Mouse (Mus musculus): ENCODE measurements around the gene Efcab8. TPM values are rescaled to one million over a fixed set of nuclear protein-coding genes. Genes with fewer than 3 reads are reported as not detected.
"Not testable (repeated sequence)": the region's sequence is repeated elsewhere in the genome, so short reads cannot be mapped to it uniquely, and the experiment has no call there.

The Efcab8 gene
- polyA plus RNA-seq, 1 experiment from 2014 or later: 0.83 TPM

- in situ Hi-C loops (cut with MboI; ENCODE audit: low pct_unique_long_range_greater_than_20kb): no loop called here
- CTCF ChIA-PET: interaction anchor here (1.1 to 1.3 kb wide), 2 partner anchors 10 to 12 kb away, joined by 3 read pairs; no protein-coding TSS in a partner anchor
- POLR2A ChIA-PET: interaction anchor here (0.6 kb wide), 1 partner anchor 71 kb away, joined by 3 read pairs; no protein-coding TSS in a partner anchor
- H3K27me3 ChIP-seq: no peaks in the 10 kb centered on the region
- DNase-seq (ENCODE audit: low read depth, low spot score) (no peak), ATAC-seq (no peak)
- no peak for TF ChIP-seq CTCF (IDR thresholded peaks at IDR 0.05)
Measured at GRCm38 (mm10) chr2:153775472-153775871, 4.3 kb upstream of the Efcab8 start.

GRCm38 (mm10) chr2:153778638-153779362 lies 931 bp upstream of the Efcab8 start:
- ChIA-PET POLR2A (no interaction called here), CTCF (no interaction called here)
- in situ Hi-C loops (cut with MboI; ENCODE audit: low pct_unique_long_range_greater_than_20kb): no loop called here
- TF ChIP-seq CTCF (IDR thresholded peaks at IDR 0.05): no peak
- H3K27me3 ChIP-seq: no peaks in the 10 kb centered on the region
- no peak for ATAC-seq
- no peak for DNase-seq (ENCODE audit: low read depth, low spot score)

GRCm38 (mm10) chr2:153781181-153781580 lies 1.4 kb downstream of the Efcab8 start:
- CTCF ChIA-PET: interaction anchor here (1.7 kb wide), 1 partner anchor 23 kb away, joined by 4 read pairs; no protein-coding TSS in a partner anchor
- TF ChIP-seq CTCF (IDR thresholded peaks at IDR 0.05): no peak
- in situ Hi-C loops (cut with MboI; ENCODE audit: low pct_unique_long_range_greater_than_20kb): no loop called here

DNA sequence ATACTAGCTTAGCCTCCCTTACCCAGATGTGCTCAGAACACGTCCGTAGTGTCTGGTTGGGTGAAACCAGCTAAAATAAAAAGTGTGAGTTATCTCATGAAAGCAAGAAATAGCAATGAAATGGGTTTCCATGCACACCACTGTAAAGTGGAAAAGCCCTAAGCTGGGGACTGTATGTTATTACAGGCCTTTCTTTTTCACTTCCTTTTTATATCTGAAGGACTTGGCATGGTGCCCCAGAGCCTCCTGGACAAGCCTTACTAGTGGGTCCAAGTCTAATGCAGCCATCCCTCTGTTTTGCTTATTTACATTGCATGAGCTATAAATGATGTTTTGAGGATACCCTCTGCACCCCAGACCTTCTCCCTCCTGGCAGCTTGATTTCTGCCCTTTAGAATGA lies 4.9 kb downstream of the Efcab8 start:
- no peak for ATAC-seq
- no peak for TF ChIP-seq CTCF (IDR thresholded peaks at IDR 0.05)
- ChIA-PET POLR2A (no interaction called here), CTCF (interaction anchor here (1.8 kb wide), 1 partner anchor 14 kb away, joined by 4 read pairs; no protein-coding TSS in a partner anchor)
- H3K27me3 ChIP-seq: no peaks in the 10 kb centered on the region
- no peak for DNase-seq (ENCODE audit: low read depth, low spot score)
- in situ Hi-C loops (cut with MboI; ENCODE audit: low pct_unique_long_range_greater_than_20kb): no loop called here

More at GRCm38 (mm10) chr2:153781181-153781580, 1.4 kb downstream of the Efcab8 start:
- no peaks in the 10 kb centered on the region for H3K27me3 ChIP-seq
- POLR2A ChIA-PET: no interaction called here
- ATAC-seq (no peak), DNase-seq (ENCODE audit: low read depth, low spot score) (no peak)

DNA sequence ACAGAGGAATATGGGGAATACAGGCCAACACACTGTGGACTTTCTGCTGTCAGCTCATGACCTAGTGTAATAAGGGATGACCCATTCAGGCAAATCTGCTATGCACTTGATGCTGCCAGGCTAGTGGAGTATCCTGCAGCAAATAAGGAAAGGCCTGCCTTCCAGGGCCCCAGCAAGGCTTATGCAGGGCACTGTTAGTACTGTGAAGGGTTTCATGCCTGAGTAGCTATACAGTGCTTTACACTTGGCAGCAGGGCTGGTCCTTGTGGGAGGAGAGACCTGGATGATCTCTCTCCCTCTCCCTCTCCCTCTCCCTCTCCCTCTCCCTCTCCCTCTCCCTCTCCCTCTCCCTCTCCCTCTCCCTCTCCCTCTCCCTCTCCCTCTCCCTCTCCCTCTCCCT lies 13.6 kb downstream of the Efcab8 start:
- no peak for TF ChIP-seq CTCF (IDR thresholded peaks at IDR 0.05)
- POLR2A ChIA-PET: no interaction called here

GRCm38 (mm10) chr2:153795090-153795489 lies 15.4 kb downstream of the Efcab8 start:
- ChIA-PET POLR2A (no interaction called here), CTCF (interaction anchor here (0.8 kb wide), 1 partner anchor 13 kb away, joined by 3 read pairs; no protein-coding TSS in a partner anchor)
- DNase-seq (ENCODE audit: low read depth, low spot score): no peak
- in situ Hi-C loops (cut with MboI; ENCODE audit: low pct_unique_long_range_greater_than_20kb): no loop called here
- no peak for TF ChIP-seq CTCF (IDR thresholded peaks at IDR 0.05)
- no peak for ATAC-seq
- H3K27me3 ChIP-seq: no peaks in the 10 kb centered on the region

More for the DNA sequence above, 13.6 kb downstream of the Efcab8 start:
- H3K27me3 ChIP-seq: no peaks in the 10 kb centered on the region
- ATAC-seq (no peak), DNase-seq (ENCODE audit: low read depth, low spot score) (no peak)
- in situ Hi-C loops (cut with MboI; ENCODE audit: low pct_unique_long_range_greater_than_20kb): no loop called here
- CTCF ChIA-PET: no interaction called here

- H3K27me3 ChIP-seq; DNase-seq (ENCODE audit: low read depth, low spot score); in situ Hi-C loops (cut with MboI; ENCODE audit: low pct_unique_long_range_greater_than_20kb); POLR2A ChIA-PET; ATAC-seq: not testable (repeated sequence)
- CTCF ChIA-PET: interaction anchor here (1.6 kb wide), 1 partner anchor 32 kb away, joined by 4 read pairs; no protein-coding TSS in a partner anchor
Measured at GRCm38 (mm10) chr2:153807464-153807863, 27.7 kb downstream of the Efcab8 start.

- DNase-seq (ENCODE audit: low read depth, low spot score) (no peak), ATAC-seq (no peak)
- no peaks in the 10 kb centered on the region for H3K27me3 ChIP-seq
- ChIA-PET CTCF (interaction anchor here (1.1 to 1.6 kb wide), 2 partner anchors 14 to 32 kb away, joined by 3 to 4 read pairs; no protein-coding TSS in a partner anchor), POLR2A (no interaction called here)
- no peak for TF ChIP-seq CTCF (IDR thresholded peaks at IDR 0.05)
- in situ Hi-C loops (cut with MboI; ENCODE audit: low pct_unique_long_range_greater_than_20kb): no loop called here
Measured at GRCm38 (mm10) chr2:153808146-153808545, 28.4 kb downstream of the Efcab8 start.

- in situ Hi-C loops (cut with MboI; ENCODE audit: low pct_unique_long_range_greater_than_20kb): no loop called here
- no peak for DNase-seq (ENCODE audit: low read depth, low spot score)
- no peak for TF ChIP-seq CTCF (IDR thresholded peaks at IDR 0.05)
- no peak for ATAC-seq
- ChIA-PET POLR2A (no interaction called here), CTCF (interaction anchor here (1.1 to 1.6 kb wide), 2 partner anchors 14 to 31 kb away, joined by 3 to 4 read pairs; no protein-coding TSS in a partner anchor)
- H3K27me3 ChIP-seq: no peaks in the 10 kb centered on the region
Measured at GRCm38 (mm10) chr2:153808841-153809240, 29.1 kb downstream of the Efcab8 start.

DNA sequence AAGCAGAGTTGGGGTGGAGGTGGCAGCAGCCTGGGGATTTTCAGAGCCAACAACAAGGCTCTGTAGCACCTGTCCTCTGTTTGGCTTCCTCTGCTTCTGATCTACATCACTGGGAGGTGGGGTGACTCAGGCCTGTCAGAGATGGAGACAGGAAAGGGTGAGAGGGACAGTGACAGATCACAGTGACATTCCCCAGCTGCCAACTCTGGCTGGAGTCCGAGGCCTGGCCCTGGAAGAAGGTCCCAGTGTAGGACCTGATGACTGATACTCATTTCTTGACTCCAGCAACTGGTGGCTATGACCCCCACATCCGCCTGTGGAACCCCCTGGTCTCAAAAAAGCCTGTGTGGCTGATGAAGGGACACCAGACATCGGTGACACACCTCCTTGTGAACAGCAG lies 30.2 kb downstream of the Efcab8 start:
- ATAC-seq: no peak
- ChIA-PET CTCF (no interaction called here), POLR2A (no interaction called here)
- no peak for DNase-seq (ENCODE audit: low read depth, low spot score)
- no peaks in the 10 kb centered on the region for H3K27me3 ChIP-seq
- TF ChIP-seq CTCF (IDR thresholded peaks at IDR 0.05): no peak
- in situ Hi-C loops (cut with MboI; ENCODE audit: low pct_unique_long_range_greater_than_20kb): no loop called here

DNA sequence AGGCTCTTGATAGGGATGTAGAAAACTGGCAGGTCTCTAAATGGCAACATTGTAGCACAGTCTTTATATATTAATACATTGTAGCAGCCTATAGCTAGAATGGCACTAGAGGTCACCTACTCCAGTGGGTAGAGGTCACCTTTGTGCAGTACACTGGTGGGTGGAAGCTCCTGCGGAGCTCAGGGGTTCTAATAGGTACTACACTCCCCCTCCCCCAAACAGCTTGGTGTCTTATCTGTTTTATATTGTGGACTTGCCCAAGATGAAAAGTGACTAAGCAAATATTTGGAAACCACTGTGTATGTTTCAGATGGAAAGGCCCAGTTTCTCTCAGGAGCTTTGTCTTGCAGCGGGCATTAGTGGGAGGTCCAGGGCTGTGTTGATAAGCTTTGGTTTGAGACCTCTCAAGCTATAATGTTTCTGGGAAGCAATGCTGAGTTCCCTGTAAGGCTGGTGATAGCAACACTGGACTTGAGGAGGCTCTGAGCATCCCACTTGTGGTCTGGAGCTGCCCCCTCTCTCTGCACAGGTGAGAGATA lies 42.3 kb downstream of the Efcab8 start:
- no peak for DNase-seq (ENCODE audit: low read depth, low spot score)
- H3K27me3 ChIP-seq: no peaks in the 10 kb centered on the region
- CTCF ChIA-PET: no interaction called here
- POLR2A ChIA-PET: no interaction called here
- TF ChIP-seq CTCF (IDR thresholded peaks at IDR 0.05): no peak
- in situ Hi-C loops (cut with MboI; ENCODE audit: low pct_unique_long_range_greater_than_20kb): no loop called here
- ATAC-seq: no peak

Data from Patski (cell line).